Mouse (Mus musculus) forebrain, embryonic 13.5 days (tissue): ENCODE measurements around the gene Dnm2. TPM values are rescaled to one million over a fixed set of nuclear protein-coding genes. Genes with fewer than 3 reads are reported as not detected.

Experiments used
- microRNA-seq: library from miRNA; unstranded; fragments of <30 nt; microRNA quantifications from one replicate; pipeline ENCODE4, GENCODE M21; 2016
- polyA plus RNA-seq: library from polyadenylated mRNA; unstranded; fragments of >200 nt; fragmentation: Nextera tagmentation; extraction: Ambion mirVana; gene quantifications from 2 replicates; pipeline ENCODE4 v1.2.1, GENCODE M21; 2015

Gene Dnm2
- polyA plus RNA-seq, 1 experiment from 2014 or later: 72.4 TPM

Small RNA genes lying within 50 kb of the gene (microRNA-seq; reads per million reads assigned to microRNA genes)
- not detected for gene Mir199a-1

Other genes with a start within 250 kb of the Dnm2 start
- 55.7 and 60.0 TPM in 2 replicates for gene Keap1, start 185.5 kb upstream of the Dnm2 start, polyA plus RNA-seq
- gene S1pr5, start 176.5 kb upstream of the Dnm2 start, polyA plus RNA-seq: 0.37 and 0.55 TPM in 2 replicates
- gene Atg4d, start 159.6 kb upstream of the Dnm2 start, polyA plus RNA-seq: 60.2 and 60.3 TPM in 2 replicates
- 15.4 and 20.1 TPM in 2 replicates for gene Kri1, start 136.9 kb upstream of the Dnm2 start, polyA plus RNA-seq
- gene Cdkn2d, start 133.5 kb upstream of the Dnm2 start, polyA plus RNA-seq: 85.4 and 88.3 TPM in 2 replicates
- gene Ap1m2, start 112.6 kb upstream of the Dnm2 start, polyA plus RNA-seq: 0.39 and 0.52 TPM in 2 replicates
- 63.6 and 68.3 TPM in 2 replicates for gene Slc44a2, start 104.2 kb upstream of the Dnm2 start, polyA plus RNA-seq
- gene Ilf3, start 57.0 kb upstream of the Dnm2 start, polyA plus RNA-seq: 310 and 349 TPM in 2 replicates
- 46.9 and 55.9 TPM in 2 replicates for gene Qtrt1, start 13.1 kb upstream of the Dnm2 start, polyA plus RNA-seq
- 59.2 and 69.3 TPM in 2 replicates for gene Tmed1, start 85.3 kb downstream of the Dnm2 start, polyA plus RNA-seq
- 5.3 and 5.4 TPM in 2 replicates for gene AB124611, start 101.3 kb downstream of the Dnm2 start, polyA plus RNA-seq
- 28.5 and 29.9 TPM in 2 replicates for gene Carm1, start 122.0 kb downstream of the Dnm2 start, polyA plus RNA-seq
- 44.3 and 46.7 TPM in 2 replicates for gene Timm29, start 167.8 kb downstream of the Dnm2 start, polyA plus RNA-seq
- 20.6 and 23.0 TPM in 2 replicates for gene Yipf2, start 167.9 kb downstream of the Dnm2 start, polyA plus RNA-seq
- gene Smarca4, start 191.3 kb downstream of the Dnm2 start, polyA plus RNA-seq: 159 and 174 TPM in 2 replicates